Mouse (Mus musculus) kidney, postnatal 0 days (tissue): ENCODE results near the gene Ssh1. TPM values are rescaled to one million over a fixed set of nuclear protein-coding genes. Genes with fewer than 3 reads are reported as not detected.

Experiments used
- ATAC-seq: fragments of 200-750 bp; cut with Nextera tagmentation; replicated peaks from 2 replicates; pipeline ENCODE4 v1.8.0; 2017; ENCODE audit warnings: low read depth, moderate number of reproducible peaks, moderate TSS enrichment, moderate library complexity; ENCODE audit not compliant: low FRiP score
- DNase-seq: peaks from one replicate; pipeline ENCODE4 v3.0.0-alpha.2; 2016; ENCODE audit warnings: low spot score
- H3K27ac ChIP-seq: fragments of 300-500 bp; sonication (generic); 2 replicates; pipeline ENCODE4 v1.5.1; 2014; ENCODE audit warnings: mild to moderate bottlenecking
- H3K27me3 ChIP-seq: fragments of 300-500 bp; sonication (generic); 2 replicates; pipeline ENCODE4 v1.6.1; 2014; ENCODE audit warnings: low read length, mixed read lengths; ENCODE audit not compliant: insufficient read depth
- H3K36me3 ChIP-seq: fragments of 300-500 bp; sonication (generic); 2 replicates; pipeline ENCODE4 v1.6.1; 2014; ENCODE audit warnings: low read length, mixed read lengths; ENCODE audit not compliant: insufficient read depth
- H3K4me1 ChIP-seq: fragments of 300-500 bp; sonication (generic); replicated peaks from 2 replicates; pipeline ENCODE4 v1.6.1; 2014; ENCODE audit warnings: antibody characterized with exemption, low read length, mixed read lengths; ENCODE audit not compliant: insufficient read depth
- H3K4me2 ChIP-seq: fragments of 300-500 bp; sonication (generic); 2 replicates; pipeline ENCODE4 v1.6.1; 2014; ENCODE audit warnings: mild to moderate bottlenecking, low read length, moderate library complexity, mixed read lengths
- H3K4me3 ChIP-seq: fragments of 300-500 bp; sonication (generic); replicated peaks from 2 replicates; pipeline ENCODE4 v1.5.1; 2014; ENCODE audit warnings: low read depth, low read length
- H3K9ac ChIP-seq: fragments of 300-500 bp; sonication (generic); 2 replicates; pipeline ENCODE4 v1.6.1; 2014; ENCODE audit warnings: low read depth, low read length
- H3K9me3 ChIP-seq: fragments of 300-500 bp; sonication (generic); replicated peaks from 2 replicates; pipeline ENCODE4 v1.6.1; 2016; ENCODE audit warnings: low read length, inconsistent platforms, mixed read lengths
- CTCF ChIP-seq: IDR thresholded peaks from 2 replicates; pipeline ENCODE4 v1.5.1; 2016; ENCODE audit warnings: antibody characterized with exemption, low read depth, mild to moderate bottlenecking, moderate library complexity
- WGBS: fragments of 180-500 bp; shearing (Covaris S2); extraction: QIAGEN DNeasy Blood & Tissue Kit; methylation state at CpG from one replicate; pipeline ENCODE4 v1.1.7; 2014; 5-methylcytosine and 5-hydroxymethylcytosine counted together
- polyA plus RNA-seq: library from polyadenylated mRNA; unstranded; fragments of >200 nt; fragmentation: Nextera tagmentation; extraction: Ambion mirVana; gene quantifications from 2 replicates; pipeline ENCODE4 v1.2.1, GENCODE M21; 2015

Gene Ssh1
- polyA plus RNA-seq: 9.9 and 10.0 TPM in 2 replicates

DNA sequence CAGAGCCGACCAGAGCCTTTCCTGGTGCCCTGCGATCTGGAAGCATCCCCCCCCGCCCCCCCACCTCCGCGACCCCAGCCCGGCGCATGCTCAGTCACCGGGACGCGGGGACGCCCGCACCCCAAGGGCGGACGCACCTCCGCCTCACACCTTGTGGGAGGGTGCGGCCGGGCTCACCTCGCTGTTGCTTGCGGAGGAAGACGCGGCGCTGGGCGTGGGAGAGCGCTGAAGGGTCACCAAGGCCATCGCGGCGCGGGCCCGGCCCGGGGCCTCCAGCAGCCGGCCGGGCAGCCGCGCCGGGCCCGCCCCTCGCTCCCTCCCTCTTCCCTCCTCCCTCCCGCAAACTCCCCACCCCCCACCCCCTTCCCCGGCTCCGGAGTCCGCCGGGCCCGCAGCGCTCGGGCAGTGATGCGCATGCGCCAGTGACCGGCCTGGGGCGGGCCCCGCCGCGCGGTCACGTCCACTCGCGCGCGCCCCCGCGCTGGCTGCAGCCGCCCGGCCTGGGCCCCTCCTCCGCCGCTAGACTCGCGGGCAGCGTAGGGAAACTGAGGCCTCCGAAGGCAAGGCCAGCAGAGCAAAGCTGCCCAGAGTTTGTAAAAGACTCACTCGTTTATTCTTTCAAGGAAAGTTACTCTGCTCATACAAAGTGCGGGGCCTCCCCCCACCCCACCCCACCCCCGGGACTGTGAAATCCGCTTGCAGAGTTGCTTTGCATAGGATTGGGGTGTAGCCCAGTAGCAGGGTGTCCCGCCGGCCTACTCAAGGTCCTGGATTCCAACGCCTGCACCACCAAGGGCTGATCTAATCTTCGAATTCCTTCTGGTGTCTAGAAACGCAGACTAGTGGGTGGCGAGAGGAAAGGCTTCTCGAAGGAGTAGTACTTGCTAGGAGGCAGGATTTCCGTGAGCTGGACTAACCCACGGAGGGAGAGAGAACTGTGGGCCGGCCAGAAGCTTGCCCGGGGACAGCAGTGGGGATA, at the start of gene Ssh1:
TSS of gene Ssh1 (minus strand) at position 408 of the 979 bp plus-strand sequence.
- no peaks in the 10 kb centered on the region for H3K36me3 ChIP-seq
- WGBS: under 1% methylated on average over 71 of the region's 83 CpGs
- DNase-seq (peak; percentile 92), ATAC-seq (peak; percentile 84)
- H3K9me3 ChIP-seq: no peaks in the 10 kb centered on the region
- H3K4me1 ChIP-seq: 0 out of 2 replicates have a peak, but pooled peaks cover 4% of the 10 kb centered on the region
- no peak; the same call in 1 of the 2 replicates for TF ChIP-seq CTCF
- H3K9ac ChIP-seq: peak within 1 kb of the TSS; percentile 88
- H3K4me2 ChIP-seq: peak within 1 kb of the TSS; percentile 83
- H3K27me3 ChIP-seq: no peaks in the 10 kb centered on the region
- peak within 1 kb of the TSS; percentile 92 for H3K27ac ChIP-seq
- peak within 1 kb of the TSS; percentile 85 for H3K4me3 ChIP-seq

DNA sequence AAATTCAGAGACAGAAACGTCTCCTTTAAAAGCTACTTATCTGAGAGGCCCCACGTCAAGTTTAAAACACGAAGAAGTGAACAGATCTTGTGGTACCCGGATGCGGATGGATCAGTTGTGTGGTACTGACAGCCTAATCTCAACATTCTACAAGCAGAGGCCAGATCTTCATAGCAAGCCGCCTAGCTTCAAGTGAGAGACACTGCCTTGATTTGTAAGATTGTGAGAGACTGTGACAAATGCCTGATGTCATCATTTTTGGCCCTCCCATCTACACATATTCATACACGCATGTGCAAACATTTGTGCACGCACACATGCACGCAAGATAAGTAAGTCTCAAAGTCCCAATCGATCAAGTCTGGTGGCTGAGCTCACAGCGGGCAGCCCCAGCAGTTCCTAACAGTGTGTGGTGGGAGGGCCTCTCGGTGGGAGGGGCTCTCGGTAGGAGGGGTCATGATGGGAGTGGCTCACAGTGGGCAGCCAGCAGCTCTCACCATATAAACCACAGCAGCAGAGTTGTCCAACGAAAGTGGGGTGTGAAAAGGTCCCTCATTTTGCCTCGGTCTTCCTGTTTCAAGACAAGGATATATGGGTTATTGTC, 47.7 kb upstream of the Ssh1 start:
- Histone ChIP-seq H3K27me3 (no peaks in the 10 kb centered on the region), H3K36me3 (no peaks in the 10 kb centered on the region), H3K27ac (no peak overlapping the region), H3K9ac (no peak overlapping the region), H3K4me1 (no peaks in the 10 kb centered on the region), H3K9me3 (no peaks in the 10 kb centered on the region), H3K4me3 (no peak overlapping the region), H3K4me2 (peak overlapping the region; percentile 11; the same call in 1 of the 2 replicates)
- peak; percentile 34; the same call in 1 of the 2 replicates for TF ChIP-seq CTCF
- WGBS: 18% methylated on average over 15 of the region's 15 CpGs
- DNase-seq (peak; percentile 65), ATAC-seq (peak; percentile 48; the same call in 1 of the 2 replicates)

DNA sequence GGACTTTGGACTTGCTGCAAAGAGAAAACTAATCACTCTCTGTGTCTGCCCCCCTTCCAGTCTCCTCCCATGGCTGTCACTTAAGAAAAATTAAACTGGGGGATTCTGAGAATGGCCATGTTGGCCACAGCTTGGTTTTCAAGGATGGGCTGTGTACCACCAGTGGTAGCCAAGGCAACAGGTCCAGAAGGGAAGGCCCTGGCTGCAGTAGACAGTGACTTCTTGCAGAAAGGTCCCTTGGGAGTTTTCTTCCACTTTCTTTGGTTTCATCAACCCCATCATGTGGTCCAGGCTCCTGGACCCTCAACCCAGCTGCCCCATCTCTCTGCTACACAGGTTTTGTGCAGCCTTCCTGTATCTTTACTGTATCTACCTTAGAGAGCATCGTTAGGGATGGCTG, 47.2 kb upstream of the Ssh1 start:
- no peak overlapping the region for H3K4me3 ChIP-seq
- no peaks in the 10 kb centered on the region for H3K4me1 ChIP-seq
- no peak overlapping the region for H3K9ac ChIP-seq
- no peak overlapping the region for H3K4me2 ChIP-seq
- H3K27me3 ChIP-seq: no peaks in the 10 kb centered on the region
- H3K9me3 ChIP-seq: no peaks in the 10 kb centered on the region
- 75% methylated on average over 1 of the region's 1 CpGs for WGBS
- no peaks in the 10 kb centered on the region for H3K36me3 ChIP-seq
- no peak overlapping the region for H3K27ac ChIP-seq
- TF ChIP-seq CTCF: no peak
- DNase-seq (no peak), ATAC-seq (no peak)

DNA sequence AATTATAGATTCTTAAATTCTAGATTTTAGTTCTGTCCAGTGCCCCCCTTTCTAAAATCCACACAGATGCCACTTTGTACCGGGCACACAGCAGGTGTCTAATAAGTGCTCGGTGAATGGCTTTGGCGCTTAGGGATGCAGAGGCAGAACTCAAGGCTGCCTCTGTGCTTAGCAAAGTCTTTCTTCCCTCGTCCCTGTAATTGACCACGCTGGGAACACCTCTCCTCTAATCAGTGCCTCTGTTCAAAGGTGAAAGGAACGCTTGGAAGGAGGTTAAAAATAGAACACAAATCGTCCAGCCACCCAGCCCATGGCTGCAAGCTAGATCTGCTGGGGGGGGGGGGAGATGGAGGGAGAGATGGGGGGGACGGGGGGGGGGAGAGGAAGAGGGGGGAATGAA, 46.8 kb upstream of the Ssh1 start:
- Histone ChIP-seq H3K4me2 (no peak overlapping the region), H3K4me3 (no peak overlapping the region), H3K27me3 (no peaks in the 10 kb centered on the region), H3K27ac (no peak overlapping the region), H3K4me1 (no peaks in the 10 kb centered on the region), H3K36me3 (no peaks in the 10 kb centered on the region), H3K9me3 (no peaks in the 10 kb centered on the region), H3K9ac (no peak overlapping the region)
- 29% methylated on average over 7 of the region's 8 CpGs for WGBS
- ATAC-seq: no peak
- no peak for DNase-seq
- no peak for TF ChIP-seq CTCF

DNA sequence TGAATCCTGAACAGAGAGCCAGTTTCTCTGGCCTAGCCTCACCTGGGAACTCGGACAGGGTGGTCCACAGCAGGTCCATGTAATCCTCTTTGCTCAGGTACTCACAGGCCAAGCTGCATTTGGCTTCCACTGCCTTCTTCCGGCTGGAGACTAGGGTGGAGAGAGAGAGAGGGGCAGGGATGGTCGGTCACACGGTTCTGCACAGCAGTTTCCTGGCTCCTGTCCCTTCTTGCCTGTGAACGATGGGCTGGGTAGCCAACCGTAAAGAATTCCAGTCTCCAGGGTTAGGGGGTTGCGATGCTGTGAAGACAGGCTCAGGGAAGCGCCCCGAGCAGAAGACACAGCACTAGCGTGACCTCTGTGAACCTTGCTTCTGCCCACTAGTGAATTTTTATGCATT, 41.4 kb upstream of the Ssh1 start:
- no peak overlapping the region for H3K4me3 ChIP-seq
- WGBS: 28% methylated on average over 10 of the region's 10 CpGs
- ATAC-seq: peak; percentile 84
- H3K36me3 ChIP-seq: no peaks in the 10 kb centered on the region
- no peak overlapping the region for H3K9ac ChIP-seq
- H3K4me1 ChIP-seq: no peaks in the 10 kb centered on the region
- DNase-seq: peak; percentile 66
- no peaks in the 10 kb centered on the region for H3K27me3 ChIP-seq
- H3K27ac ChIP-seq: no peak overlapping the region
- TF ChIP-seq CTCF: no peak
- H3K9me3 ChIP-seq: no peaks in the 10 kb centered on the region
- no peak overlapping the region for H3K4me2 ChIP-seq

DNA sequence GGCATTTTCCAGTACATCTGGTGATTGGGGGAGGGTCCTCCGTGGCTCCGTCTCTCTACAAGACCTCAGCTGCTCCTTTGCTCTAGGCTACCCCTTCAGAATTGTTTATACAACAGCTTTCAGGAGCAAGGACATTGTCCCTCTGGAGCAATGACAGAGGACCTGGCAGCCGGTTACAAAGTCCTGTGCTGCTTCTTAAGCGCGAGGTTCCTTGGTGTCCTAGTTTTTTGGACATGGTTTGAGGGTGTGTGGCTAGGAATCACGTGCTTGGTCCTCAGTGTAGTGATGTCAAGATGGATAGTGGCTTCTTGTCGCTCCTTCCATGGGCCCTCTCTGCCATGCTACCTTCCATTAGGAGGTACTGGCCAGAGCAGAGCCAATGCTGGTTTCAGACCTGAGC, 40.7 kb upstream of the Ssh1 start:
- 75% methylated on average over 7 of the region's 7 CpGs for WGBS
- Histone ChIP-seq H3K4me1 (no peaks in the 10 kb centered on the region), H3K4me3 (no peak overlapping the region), H3K9ac (no peak overlapping the region), H3K27me3 (no peaks in the 10 kb centered on the region), H3K27ac (no peak overlapping the region), H3K4me2 (no peak overlapping the region), H3K36me3 (no peaks in the 10 kb centered on the region), H3K9me3 (no peaks in the 10 kb centered on the region)
- DNase-seq (no peak), ATAC-seq (no peak)
- no peak for TF ChIP-seq CTCF
